Mouse (Mus musculus) G1E (cell line): Measurements from ENCODE around the gene Cstad. TPM values are rescaled to one million over a fixed set of nuclear protein-coding genes. Genes with fewer than 3 reads are reported as not detected.

Experiments
- ATAC-seq: 2 replicates; pipeline ENCODE4 v1.8.0; 2016; ENCODE audit warnings: mild to moderate bottlenecking; ENCODE audit not compliant: insufficient number of reproducible peaks, poor library complexity, low FRiP score, severe bottlenecking; ENCODE audit errors: extremely low read depth
- DNase-seq: peaks from one replicate; pipeline ENCODE4 v3.0.0; 2012; ENCODE audit warnings: low spot score
- H3K27me3 ChIP-seq: 2 replicates; pipeline ENCODE4 v1.6.1; 2012; ENCODE audit warnings: mild to moderate bottlenecking, low read length, inconsistent platforms; ENCODE audit not compliant: insufficient read depth
- H3K36me3 ChIP-seq: replicated peaks from 2 replicates; pipeline ENCODE3; 2012; ENCODE audit warnings: mild to moderate bottlenecking, inconsistent platforms
- H3K4me1 ChIP-seq: 2 replicates; pipeline ENCODE4 v1.6.1; 2012; ENCODE audit warnings: low read depth, low read length, inconsistent platforms, mixed read lengths; ENCODE audit not compliant: insufficient read depth
- H3K4me3 ChIP-seq: 2 replicates; pipeline ENCODE4 v1.5.1; 2012; ENCODE audit warnings: low read depth, mild to moderate bottlenecking, inconsistent platforms, low read length, moderate library complexity, mixed read lengths
- H3K9me3 ChIP-seq: replicated peaks from 2 replicates; pipeline ENCODE4 v1.6.1; 2012; ENCODE audit warnings: inconsistent platforms
- CTCF ChIP-seq: IDR thresholded peaks from 2 replicates; pipeline ENCODE4 v1.5.1; 2012; ENCODE audit warnings: low read depth, low read length, inconsistent platforms, mixed read lengths
- GATA1 ChIP-seq: IDR thresholded peaks from 2 replicates; pipeline ENCODE4 v1.6.1; 2012; ENCODE audit warnings: borderline replicate concordance, low read length, inconsistent platforms, mixed read lengths
- GATA2 ChIP-seq: IDR thresholded peaks from 2 replicates; pipeline ENCODE4 v1.6.1; 2012; ENCODE audit warnings: low read depth, low read length, inconsistent platforms, borderline replicate concordance
- POLR2AphosphoS5 ChIP-seq: IDR thresholded peaks from 2 replicates; pipeline ENCODE4 v1.6.1; 2012; ENCODE audit warnings: low read depth, low read length, inconsistent platforms; ENCODE audit not compliant: insufficient replicate concordance
- TAL1 ChIP-seq: conservative IDR thresholded peaks from 2 replicates; pipeline ENCODE4 v1.6.1; 2012; ENCODE audit warnings: low read depth, low read length, inconsistent platforms, mixed read lengths
- polyA plus RNA-seq: library from polyadenylated mRNA; stranded (reverse); fragments of >175 nt; gene quantifications from 2 replicates; pipeline ENCODE4 v1.2.3, GENCODE M21; 2012
- total RNA-seq, 2 experiments: library from RNA; stranded (forward) in 1 of 2; stranded (reverse) in 1 of 2; fragments of 200-1000 nt in 1 of 2; fragments of >200 nt in 1 of 2; fragmentation: Nextera tagmentation in 1 of 2; gene quantifications; 2 replicates each; pipeline ENCODE4 v1.2.3; 2014 to 2017

Gene Cstad
- total and polyA plus RNA-seq, 3 experiments = 1.6 TPM; not detected in 2

DNA sequence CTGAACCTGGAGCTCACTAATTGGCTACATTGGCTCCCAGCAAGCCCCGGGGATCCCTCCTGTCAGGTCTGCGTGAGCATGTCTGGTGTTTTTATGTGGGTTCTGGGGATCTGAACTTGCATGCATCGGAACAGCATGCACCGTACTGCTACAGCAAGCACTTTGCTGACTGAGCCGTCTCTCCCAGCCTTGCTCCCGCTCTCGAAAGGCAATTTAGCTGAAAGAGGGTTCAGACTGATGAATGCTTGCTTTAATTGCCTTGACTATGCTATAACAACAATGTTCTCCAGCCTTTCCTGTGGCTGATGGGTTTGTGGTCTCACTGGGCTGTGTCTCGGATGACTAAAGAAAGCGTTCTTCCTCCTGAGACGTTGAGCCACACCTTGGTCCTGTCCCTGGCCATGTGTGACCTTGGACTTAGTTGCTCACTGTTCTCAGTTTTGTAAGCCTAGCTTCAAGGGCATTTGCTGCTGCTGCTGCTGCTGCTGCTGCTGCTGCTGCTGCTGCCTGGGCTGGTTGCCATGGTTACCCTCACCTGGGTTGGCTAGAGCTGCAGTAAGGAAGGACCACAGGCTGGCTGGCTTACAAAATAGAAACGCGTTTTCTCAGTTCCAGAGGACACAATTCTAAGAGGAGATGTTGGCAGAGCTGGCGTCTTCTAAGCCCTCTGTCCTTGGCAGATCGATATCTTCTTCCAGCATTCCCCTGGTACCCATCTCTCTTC, 34.4 kb downstream of the Cstad start:
- ATAC-seq (no peak), DNase-seq (no peak)
- no peaks in the 10 kb centered on the region for H3K4me1 ChIP-seq
- H3K4me3 ChIP-seq = no peak overlapping the region
- no peaks in the 10 kb centered on the region for H3K9me3 ChIP-seq
- H3K27me3 ChIP-seq = peaks cover 5% of the 10 kb centered on the region
- H3K36me3 ChIP-seq = no peaks in the 10 kb centered on the region
- TF ChIP-seq GATA1 (no peak), POLR2AphosphoS5 (no peak), GATA2 (no peak), TAL1 (no peak), CTCF (no peak)

DNA sequence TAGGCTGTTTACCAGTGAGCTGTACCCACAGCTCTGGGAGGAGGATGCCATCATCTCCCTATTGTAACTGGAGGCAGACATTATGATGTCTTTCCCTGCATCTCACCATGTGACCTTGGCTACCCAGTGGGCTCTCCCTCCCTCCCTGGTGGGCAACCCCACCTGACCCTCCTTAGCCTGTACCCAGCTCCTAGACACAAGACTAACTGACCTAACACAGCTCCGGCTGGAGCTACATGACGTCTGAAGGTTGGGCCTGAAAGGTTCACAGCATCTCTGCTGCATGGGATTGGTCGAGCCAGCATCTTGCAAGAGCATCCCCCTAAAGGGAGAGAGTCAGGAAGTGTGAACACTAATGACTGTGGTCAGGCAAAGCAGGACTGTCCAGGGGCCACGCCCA, 35.0 kb downstream of the Cstad start:
- ATAC-seq (no peak), DNase-seq (no peak)
- H3K27me3 ChIP-seq = peaks cover 5% of the 10 kb centered on the region
- no peaks in the 10 kb centered on the region for H3K9me3 ChIP-seq
- no peak overlapping the region for H3K4me3 ChIP-seq
- no peaks in the 10 kb centered on the region for H3K36me3 ChIP-seq
- no peak for TF ChIP-seq GATA2
- TF ChIP-seq CTCF = no peak
- TF ChIP-seq GATA1 = no peak
- TF ChIP-seq TAL1 = no peak
- no peak for TF ChIP-seq POLR2AphosphoS5
- no peaks in the 10 kb centered on the region for H3K4me1 ChIP-seq

GRCm38 (mm10) chr2:30636266-30636671, 41.4 kb downstream of the Cstad start:
- no peak overlapping the region for H3K4me3 ChIP-seq

DNA sequence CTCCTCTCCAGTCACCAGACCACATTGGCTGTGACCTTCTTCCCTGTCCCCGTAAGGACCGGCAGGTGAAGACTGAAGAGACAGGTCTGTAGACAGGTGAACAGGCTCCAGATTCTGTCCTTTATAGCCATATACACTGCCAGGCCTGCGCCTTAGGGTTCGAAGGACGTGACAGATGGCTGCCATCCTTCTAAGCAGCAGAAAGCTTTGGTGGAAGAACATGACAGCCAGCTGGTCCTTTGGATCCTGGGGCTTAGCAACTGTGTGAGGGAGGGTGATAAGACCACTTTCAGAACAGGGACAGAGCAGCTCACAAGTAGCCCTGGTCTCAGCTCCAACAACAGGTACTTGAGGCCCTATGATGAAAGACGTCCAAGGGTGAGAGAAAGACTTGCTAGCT, 43.2 kb downstream of the Cstad start:
- ATAC-seq (no peak), DNase-seq (no peak)
- TF ChIP-seq GATA1 (no peak), POLR2AphosphoS5 (no peak), CTCF (no peak), GATA2 (no peak), TAL1 (no peak)
- no peaks in the 10 kb centered on the region for H3K36me3 ChIP-seq
- H3K27me3 ChIP-seq = peaks cover 35% of the 10 kb centered on the region
- H3K9me3 ChIP-seq = no peaks in the 10 kb centered on the region
- no peak overlapping the region for H3K4me3 ChIP-seq
- H3K4me1 ChIP-seq = no peaks in the 10 kb centered on the region

More at GRCm38 (mm10) chr2:30636266-30636671, 41.4 kb downstream of the Cstad start:
- ATAC-seq (no peak), DNase-seq (no peak)
- no peak for TF ChIP-seq GATA2
- no peak for TF ChIP-seq GATA1
- TF ChIP-seq CTCF = no peak
- no peak for TF ChIP-seq TAL1
- TF ChIP-seq POLR2AphosphoS5 = no peak
- H3K36me3 ChIP-seq = no peaks in the 10 kb centered on the region
- H3K27me3 ChIP-seq = peaks cover 20% of the 10 kb centered on the region
- H3K9me3 ChIP-seq = no peaks in the 10 kb centered on the region
- H3K4me1 ChIP-seq = no peaks in the 10 kb centered on the region

- no peak for DNase-seq
- Histone ChIP-seq H3K9me3 (no peaks in the 10 kb centered on the region), H3K4me1 (no peaks in the 10 kb centered on the region), H3K36me3 (no peaks in the 10 kb centered on the region), H3K4me3 (no peak overlapping the region), H3K27me3 (peaks cover 38% of the 10 kb centered on the region)
- no peak for TF ChIP-seq TAL1
- no peak for TF ChIP-seq GATA1
- no peak for TF ChIP-seq GATA2
- TF ChIP-seq CTCF = no peak
- TF ChIP-seq POLR2AphosphoS5 = no peak
- no peak for ATAC-seq
These were observed 45.2 kb downstream of the Cstad start for GRCm38 (mm10) chr2:30640021-30640481.

GRCm38 (mm10) chr2:30642810-30643209, 48.0 kb downstream of the Cstad start:
- peaks cover 44% of the 10 kb centered on the region for H3K27me3 ChIP-seq
- no peaks in the 10 kb centered on the region for H3K9me3 ChIP-seq
- H3K4me3 ChIP-seq = no peak overlapping the region
- no peak for DNase-seq
- H3K36me3 ChIP-seq = no peaks in the 10 kb centered on the region
- no peak for ATAC-seq
- no peaks in the 10 kb centered on the region for H3K4me1 ChIP-seq
- TF ChIP-seq GATA2 = no peak
- TF ChIP-seq TAL1 = no peak
- no peak for TF ChIP-seq GATA1
- TF ChIP-seq CTCF = no peak
- no peak for TF ChIP-seq POLR2AphosphoS5
